Mouse (Mus musculus) stomach, postnatal 0 days (tissue): ENCODE measurements around the gene Aven.
A peak's percentile ranks its signal among the peaks of the same experiment; 100 is the strongest.

ENCODE experiments used
- CTCF ChIP-seq: IDR thresholded peaks from 2 replicates; pipeline ENCODE4 v1.5.1; 2016; ENCODE audit warnings: antibody characterized with exemption, low read depth, mild to moderate bottlenecking, moderate library complexity
- EP300 ChIP-seq: optimal IDR thresholded peaks from 2 replicates; pipeline ENCODE3; 2016; ENCODE audit warnings: antibody characterized with exemption

DNA sequence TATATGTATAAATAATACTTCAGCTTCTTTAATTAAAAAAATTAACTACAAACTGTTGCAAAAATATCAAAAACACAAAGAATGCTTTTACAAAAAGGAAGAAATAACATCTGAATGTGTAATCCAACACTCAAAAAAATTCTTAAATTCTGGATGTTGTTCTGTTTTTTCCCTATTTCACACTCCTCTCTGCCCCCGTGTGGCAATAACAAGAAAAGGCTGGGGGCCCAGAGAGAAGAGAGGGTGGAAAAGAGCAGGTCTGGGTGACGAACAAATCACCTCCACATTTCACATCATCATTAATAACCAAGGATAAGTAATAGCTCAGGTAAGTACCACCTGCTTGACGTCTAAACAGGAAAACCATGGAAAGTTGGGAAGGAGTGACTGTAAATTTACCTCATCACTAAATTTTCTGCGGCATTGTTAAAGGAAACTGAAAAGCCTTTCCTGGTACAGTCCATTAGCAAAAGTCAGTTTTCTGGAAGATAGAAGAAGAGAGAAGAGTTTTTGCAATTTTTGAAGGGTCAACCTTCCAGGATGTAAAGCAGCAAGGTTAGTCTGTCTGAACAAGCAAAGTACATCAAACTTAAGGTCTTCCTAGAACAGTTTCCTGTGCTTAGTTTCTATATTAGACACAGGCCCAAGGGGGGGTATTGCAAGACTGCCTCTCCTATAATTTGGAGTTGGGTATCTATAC lies 43.0 kb upstream of the Aven start:
- TF ChIP-seq CTCF (peak; percentile 73), EP300 (no peak)
